Mouse (Mus musculus) lung, postnatal 10 days (tissue): ENCODE results near the gene Hmx3.

Source experiments
- DNase-seq: peaks from one replicate; pipeline ENCODE4 v3.0.0; 2021

Gene Hmx3

GRCm38 (mm10) chr7:131542115-131542871, at the start of gene Hmx3:
Hmx3 (plus strand) TSS chr7:131542867.
- DNase-seq, result peak; percentile 14

GRCm38 (mm10) chr7:131503739-131504138, 38.9 kb upstream of the Hmx3 start:
- no peak for DNase-seq

DNA sequence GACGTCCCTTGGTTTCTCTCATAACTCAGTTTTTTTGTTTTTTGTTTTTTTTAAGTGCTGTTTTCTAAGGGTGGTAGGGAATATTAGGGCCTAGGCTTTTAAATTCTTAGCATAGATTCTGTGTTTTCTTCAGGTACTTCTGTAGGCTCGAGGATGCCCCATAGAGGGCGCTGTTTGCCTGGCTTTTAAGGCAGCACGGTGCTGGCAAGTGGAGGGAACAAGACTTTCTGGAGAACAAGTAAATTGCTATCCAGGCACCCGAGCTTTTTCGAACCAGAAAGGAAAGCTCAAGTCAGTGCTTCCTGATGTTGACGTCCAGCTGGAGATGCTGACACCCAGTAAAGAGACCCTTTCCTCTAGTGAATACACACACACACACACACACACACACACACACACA, 2.7 kb upstream of the Hmx3 start:
- peak; percentile 90 for DNase-seq

DNA sequence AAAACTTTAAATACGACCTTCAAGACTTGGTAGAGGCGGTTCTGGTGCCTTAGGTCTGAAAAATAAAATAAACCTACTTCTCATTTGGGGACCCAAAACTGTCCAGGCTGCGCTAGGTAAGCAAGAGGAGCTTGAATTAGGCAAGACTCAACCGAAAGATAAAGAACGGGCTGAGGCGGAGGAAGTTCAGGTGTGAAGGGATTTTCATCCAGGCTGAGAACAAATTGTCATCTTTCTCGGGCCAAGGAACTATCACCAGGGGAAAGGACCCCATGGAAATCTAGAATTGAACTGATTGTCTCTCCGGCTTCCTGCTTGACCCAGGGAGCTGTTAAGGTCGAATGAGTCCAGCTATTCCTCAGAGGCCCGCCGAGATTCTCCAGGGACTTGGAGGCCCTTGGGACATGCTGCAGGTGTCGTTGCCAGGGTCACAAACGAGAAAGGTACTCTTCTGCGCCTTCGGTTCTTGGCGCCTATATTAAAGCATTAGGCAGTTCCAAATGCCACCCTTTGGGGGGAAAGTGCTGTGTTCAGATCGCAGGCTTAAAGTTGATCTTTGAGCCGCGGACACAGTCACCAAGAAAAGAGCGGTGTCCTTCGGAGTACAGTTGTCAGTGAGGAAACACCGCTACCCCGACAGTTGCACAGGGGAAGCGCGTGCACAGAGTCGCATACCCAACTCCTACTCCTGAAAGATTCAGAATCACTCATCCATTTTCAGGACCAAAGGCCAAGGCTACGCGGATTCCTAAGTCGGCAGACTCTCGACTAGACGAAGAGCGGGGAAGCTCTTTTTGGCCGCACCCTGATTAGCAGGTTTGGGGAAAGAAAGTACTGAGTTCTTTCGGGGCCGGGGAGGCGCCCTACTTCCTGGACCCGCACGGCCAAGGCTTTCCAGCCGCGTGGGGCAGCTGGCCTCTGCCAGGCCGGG, 1.2 kb upstream of the Hmx3 start:
- no peak for DNase-seq

GRCm38 (mm10) chr7:131542872-131543622, 380 bp downstream of the Hmx3 start:
- no peak for DNase-seq

DNA sequence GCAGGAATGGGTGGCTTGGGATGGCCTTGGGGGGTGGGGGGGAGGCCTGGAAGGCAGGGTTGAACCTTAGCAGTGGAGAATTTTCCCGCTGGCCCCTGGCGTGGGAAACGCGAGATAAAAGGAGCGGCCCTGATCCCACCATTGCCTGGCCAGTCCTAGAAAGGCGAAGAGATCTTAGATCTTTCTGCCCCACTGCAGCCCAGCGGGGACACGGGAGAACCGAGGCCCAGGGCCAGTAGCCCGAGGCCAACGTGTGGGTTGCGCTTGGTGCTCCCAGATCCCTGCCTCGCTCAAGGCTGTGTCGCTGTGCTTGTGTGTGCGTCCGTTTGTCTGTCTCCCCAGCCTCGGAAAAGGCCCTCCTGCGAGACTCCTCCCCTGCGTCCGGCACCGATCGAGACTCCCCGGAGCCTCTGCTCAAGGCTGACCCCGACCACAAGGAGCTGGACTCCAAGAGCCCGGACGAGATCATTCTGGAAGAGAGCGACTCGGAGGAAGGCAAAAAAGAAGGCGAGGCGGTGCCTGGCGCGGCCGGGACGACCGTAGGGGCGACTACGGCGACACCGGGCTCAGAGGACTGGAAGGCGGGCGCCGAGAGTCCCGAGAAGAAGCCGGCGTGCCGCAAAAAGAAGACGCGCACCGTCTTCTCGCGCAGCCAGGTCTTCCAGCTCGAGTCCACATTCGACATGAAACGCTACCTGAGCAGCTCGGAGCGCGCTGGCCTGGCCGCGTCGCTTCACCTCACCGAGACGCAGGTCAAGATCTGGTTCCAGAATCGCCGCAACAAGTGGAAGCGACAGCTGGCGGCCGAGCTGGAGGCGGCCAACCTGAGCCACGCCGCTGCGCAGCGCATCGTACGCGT, 1.2 kb downstream of the Hmx3 start:
- peak; percentile 6 for DNase-seq

- no peak for DNase-seq
Measured at GRCm38 (mm10) chr7:131544871-131545270, 2.2 kb downstream of the Hmx3 start.

DNA sequence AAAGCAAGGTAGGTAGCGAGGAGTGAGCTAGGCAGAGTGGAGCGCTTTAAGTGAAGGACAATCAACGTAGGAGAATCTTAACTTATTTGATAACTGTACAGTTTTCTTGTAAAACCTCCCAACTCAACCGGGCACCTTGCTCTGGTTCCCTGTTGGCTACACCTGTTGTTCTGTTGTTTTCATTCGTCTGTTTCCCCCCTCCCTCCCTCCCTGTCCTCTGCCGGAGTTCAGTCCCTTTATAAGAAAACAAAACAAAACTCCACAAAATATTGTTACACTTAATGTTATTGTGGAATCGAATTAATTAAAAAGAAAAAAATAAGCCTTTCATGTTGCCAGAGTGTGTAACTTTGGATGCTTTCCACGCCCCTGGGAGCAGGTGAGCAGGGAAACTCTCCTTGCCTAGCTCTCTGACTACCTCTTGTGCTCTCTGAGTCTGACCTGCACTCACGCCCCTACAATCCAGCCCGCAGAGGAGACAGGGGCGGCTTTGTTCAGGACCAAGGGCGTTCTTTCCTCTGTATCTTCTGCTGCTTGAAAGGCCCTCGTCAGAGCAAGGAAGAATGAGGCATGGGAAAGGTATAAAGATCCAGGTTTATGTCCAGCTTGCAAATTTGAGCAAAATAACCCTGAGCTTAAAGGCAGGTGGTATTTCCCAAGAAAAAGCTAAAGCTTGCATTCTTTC, 3.2 kb downstream of the Hmx3 start:
- no peak for DNase-seq

GRCm38 (mm10) chr7:131546423-131546822, 3.8 kb downstream of the Hmx3 start:
- no peak for DNase-seq

DNA sequence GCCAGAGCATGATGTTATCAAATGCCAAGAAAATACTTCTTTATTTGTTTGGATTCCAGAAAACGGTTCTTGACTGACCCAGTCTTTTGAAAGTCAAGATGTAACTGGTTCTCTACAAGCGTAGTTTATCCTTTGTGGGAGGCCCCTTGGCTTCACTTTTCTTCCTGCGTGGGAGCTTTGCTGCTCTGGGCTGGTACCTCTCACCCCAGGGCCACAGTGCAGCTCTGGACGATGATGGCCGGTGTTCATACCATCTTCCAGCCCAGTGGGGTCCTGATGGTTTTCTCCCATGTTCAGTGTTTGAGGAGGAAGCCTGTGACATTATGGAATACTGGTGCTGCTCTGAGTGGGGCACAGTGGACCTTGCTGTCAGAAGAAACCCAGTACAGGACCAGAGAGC, 4.8 kb downstream of the Hmx3 start:
- DNase-seq, result no peak

- DNase-seq, result no peak
Measured at GRCm38 (mm10) chr7:131548473-131548872, 5.8 kb downstream of the Hmx3 start, which contains the start of gene Hmx2. Hmx2 (plus strand) TSS chr7:131548773.

GRCm38 (mm10) chr7:131551471-131551870, 8.8 kb downstream of the Hmx3 start:
- no peak for DNase-seq

DNA sequence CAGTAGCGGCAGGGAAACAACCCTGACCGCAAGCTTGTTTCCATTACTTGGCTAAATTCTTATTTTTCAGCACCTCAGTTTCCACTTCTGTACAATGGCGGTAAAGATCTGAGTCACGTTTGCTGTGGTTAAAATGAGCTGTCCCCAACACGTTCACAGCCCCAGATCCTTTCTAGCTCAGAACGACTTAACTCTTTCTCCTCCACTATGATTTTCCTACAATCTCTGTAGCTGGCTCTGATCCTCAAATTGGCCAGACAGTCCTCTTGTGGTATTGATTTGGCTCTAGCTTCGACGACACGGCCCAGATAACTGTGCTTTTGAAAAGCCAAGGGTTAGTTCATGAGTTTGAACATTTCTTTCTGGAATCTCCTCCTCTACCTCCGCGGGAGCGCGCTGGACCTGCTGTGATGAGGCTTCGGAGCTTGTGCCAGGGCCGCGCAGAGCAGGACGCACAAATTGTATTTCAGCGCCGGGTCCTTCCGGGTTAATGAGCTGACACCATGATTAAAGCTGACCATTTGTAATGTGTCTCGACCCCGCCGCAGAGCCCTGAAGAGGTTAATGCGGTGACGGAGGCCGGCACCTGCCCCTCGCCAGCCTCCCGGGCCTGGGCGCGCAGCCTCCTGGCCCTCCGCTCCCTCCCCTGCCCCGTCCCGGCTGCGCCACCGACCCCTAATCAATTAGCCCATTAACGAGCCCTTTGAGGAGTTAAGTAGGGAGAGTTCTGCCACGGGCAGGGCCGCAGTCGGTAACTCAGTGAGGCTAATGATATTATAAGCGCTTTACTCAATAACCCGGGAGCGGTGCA, 9.5 kb downstream of the Hmx3 start:
- no peak for DNase-seq

DNA sequence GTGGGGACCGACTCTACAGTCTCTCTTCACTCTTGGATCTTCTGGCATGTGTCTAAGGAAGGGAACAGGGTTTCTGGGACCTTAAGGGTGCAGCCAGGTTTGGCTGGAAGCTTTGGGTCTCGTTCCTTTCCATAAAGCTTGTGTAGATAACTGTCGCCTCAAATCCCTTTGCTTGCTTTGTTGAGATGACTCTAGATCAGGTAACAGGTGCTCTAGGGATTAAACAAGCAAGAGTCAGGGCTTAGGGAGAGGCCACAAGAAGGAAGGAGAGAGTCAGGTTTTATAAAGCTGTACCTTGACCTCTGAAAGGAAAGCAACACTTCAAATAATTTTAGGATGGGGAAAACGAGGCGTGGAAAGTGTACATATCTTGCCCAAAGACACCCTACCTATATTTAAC, 10.1 kb downstream of the Hmx3 start:
- DNase-seq, result no peak

- no peak for DNase-seq
Measured at GRCm38 (mm10) chr7:131553771-131554175, 11.1 kb downstream of the Hmx3 start.

GRCm38 (mm10) chr7:131554341-131555180, 11.9 kb downstream of the Hmx3 start:
- DNase-seq, result no peak

GRCm38 (mm10) chr7:131555301-131556081, 12.8 kb downstream of the Hmx3 start:
- DNase-seq, result no peak

GRCm38 (mm10) chr7:131556116-131556515, 13.4 kb downstream of the Hmx3 start:
- DNase-seq, result no peak
